Mouse (Mus musculus) neural tube, embryonic 13.5 days (tissue): ENCODE results near the gene Phactr2. TPM values are rescaled to one million over a fixed set of nuclear protein-coding genes. Genes with fewer than 3 reads are reported as not detected.

ENCODE experiments used
- ATAC-seq: fragments of 200-750 bp; cut with Nextera tagmentation; 2 replicates; pipeline ENCODE4 v1.8.0; 2017; ENCODE audit warnings: low read depth, mild to moderate bottlenecking, moderate TSS enrichment, moderate library complexity
- H3K27ac ChIP-seq: fragments of 300-500 bp; sonication (generic); replicated peaks from 2 replicates; pipeline ENCODE4 v1.5.1; 2015; ENCODE audit warnings: moderate library complexity, mild to moderate bottlenecking, inconsistent platforms
- H3K27me3 ChIP-seq: fragments of 300-500 bp; sonication (generic); 2 replicates; pipeline ENCODE4 v1.6.1; 2015; ENCODE audit warnings: mild to moderate bottlenecking, inconsistent platforms
- H3K36me3 ChIP-seq: fragments of 300-500 bp; sonication (generic); 2 replicates; pipeline ENCODE4 v1.6.1; 2015; ENCODE audit warnings: mild to moderate bottlenecking, inconsistent platforms
- H3K4me1 ChIP-seq: fragments of 300-500 bp; sonication (generic); replicated peaks from 2 replicates; pipeline ENCODE4 v1.6.1; 2015; ENCODE audit warnings: inconsistent platforms
- H3K4me2 ChIP-seq: fragments of 300-500 bp; sonication (generic); 2 replicates; pipeline ENCODE4 v1.6.1; 2015; ENCODE audit warnings: inconsistent platforms, mild to moderate bottlenecking, moderate library complexity
- H3K4me3 ChIP-seq: fragments of 300-500 bp; sonication (generic); 2 replicates; pipeline ENCODE4 v1.5.1; 2015; ENCODE audit warnings: mild to moderate bottlenecking, inconsistent platforms
- H3K9ac ChIP-seq: fragments of 300-500 bp; sonication (generic); 2 replicates; pipeline ENCODE4 v1.6.1; 2015; ENCODE audit warnings: moderate library complexity, mild to moderate bottlenecking, inconsistent platforms
- H3K9me3 ChIP-seq: fragments of 300-500 bp; sonication (generic); 2 replicates; pipeline ENCODE4 v1.6.1; 2016; ENCODE audit warnings: inconsistent platforms
- WGBS: fragments of 180-500 bp; shearing (Covaris S2); methylation state at CpG from one replicate; pipeline ENCODE4 v1.1.7; 2015; 5-methylcytosine and 5-hydroxymethylcytosine counted together
- polyA plus RNA-seq: library from polyadenylated mRNA; unstranded; fragments of >200 nt; fragmentation: Nextera tagmentation; extraction: Ambion mirVana; gene quantifications from 2 replicates; pipeline ENCODE4 v1.2.1, GENCODE M21; 2015

The Phactr2 gene
- polyA plus RNA-seq, 1 experiment from 2014 or later, result 11.3 TPM

DNA sequence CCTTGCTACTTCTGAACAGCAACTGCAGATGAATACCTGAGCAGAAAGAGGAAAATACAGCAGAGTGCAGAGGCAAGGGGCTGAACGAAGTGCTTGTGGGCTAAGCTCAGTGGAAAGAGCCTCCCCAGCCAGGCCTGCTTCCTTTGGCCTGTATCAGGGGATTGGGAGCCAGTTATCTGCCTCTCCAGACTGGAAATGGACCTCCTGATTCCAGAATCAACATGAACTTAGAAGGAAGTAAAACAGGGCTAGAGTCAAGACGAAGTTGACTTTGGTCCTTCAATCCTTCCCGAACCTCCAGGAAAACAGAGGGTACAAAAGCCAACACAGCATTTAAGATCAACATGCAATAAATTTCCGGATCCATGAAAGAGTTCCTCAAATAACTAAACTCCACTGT lies 236.0 kb downstream of the Phactr2 start:
- WGBS, result 90% methylated on average over 4 of the region's 4 CpGs
- H3K4me3 ChIP-seq, result no peak overlapping the region
- peaks cover 8% of the 10 kb centered on the region for H3K4me1 ChIP-seq
- H3K4me2 ChIP-seq, result no peak overlapping the region
- H3K27me3 ChIP-seq, result no peaks in the 10 kb centered on the region
- no peak for ATAC-seq
- H3K9ac ChIP-seq, result no peak overlapping the region
- H3K36me3 ChIP-seq, result no peaks in the 10 kb centered on the region; the same call in 1 of the 2 replicates
- no peak overlapping the region for H3K27ac ChIP-seq
- H3K9me3 ChIP-seq, result no peaks in the 10 kb centered on the region

DNA sequence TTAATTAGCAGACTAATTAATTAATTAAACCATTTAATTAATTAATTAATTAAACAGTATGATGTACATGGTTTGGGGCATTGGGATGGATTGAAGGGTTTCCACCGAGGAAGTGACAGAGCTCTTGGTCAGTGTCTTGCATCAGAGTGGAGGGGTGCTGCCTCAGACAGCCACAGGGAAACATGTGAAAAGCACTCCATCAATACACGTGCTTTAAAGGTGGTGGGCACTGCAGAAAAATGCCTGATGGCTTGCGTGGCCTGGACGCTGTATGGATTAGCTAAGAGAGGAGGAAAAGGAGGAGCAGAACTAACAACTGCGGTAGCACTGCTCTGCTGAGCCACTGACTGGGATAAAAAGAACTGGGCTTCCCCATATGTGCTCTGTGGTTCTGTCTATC lies 237.3 kb downstream of the Phactr2 start:
- H3K27ac ChIP-seq, result no peak overlapping the region
- no peaks in the 10 kb centered on the region for H3K9me3 ChIP-seq
- H3K4me1 ChIP-seq, result peaks cover 13% of the 10 kb centered on the region
- WGBS, result 92% methylated on average over 5 of the region's 5 CpGs
- H3K4me3 ChIP-seq, result no peak overlapping the region
- no peaks in the 10 kb centered on the region for H3K27me3 ChIP-seq
- ATAC-seq, result no peak
- H3K36me3 ChIP-seq, result no peaks in the 10 kb centered on the region; the same call in 1 of the 2 replicates
- no peak overlapping the region for H3K9ac ChIP-seq
- H3K4me2 ChIP-seq, result no peak overlapping the region

DNA sequence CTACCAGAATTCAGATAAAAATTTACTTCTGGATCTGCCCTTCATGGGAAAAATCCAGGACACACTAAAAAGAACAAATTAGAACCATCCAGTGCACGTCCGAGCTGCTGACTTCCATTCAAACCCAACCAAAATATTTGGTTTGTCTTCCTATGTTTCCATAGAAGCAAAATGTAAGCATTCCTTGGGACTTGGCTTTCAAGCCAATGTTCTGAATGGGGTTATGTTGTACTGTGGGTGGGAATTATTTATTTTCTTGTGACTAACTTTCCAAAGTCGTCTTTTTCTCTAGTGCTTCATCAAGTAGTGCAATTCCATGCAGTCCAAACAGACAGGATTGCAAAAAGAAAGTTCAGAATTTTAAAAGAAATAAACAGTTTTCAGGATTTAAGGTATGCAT lies 239.7 kb downstream of the Phactr2 start:
- WGBS, result 55% methylated on average over 3 of the region's 3 CpGs
- Histone ChIP-seq H3K27ac (no peak overlapping the region), H3K9me3 (no peaks in the 10 kb centered on the region), H3K9ac (no peak overlapping the region), H3K4me3 (no peak overlapping the region), H3K36me3 (no peaks in the 10 kb centered on the region; the same call in 1 of the 2 replicates), H3K4me1 (peaks cover 13% of the 10 kb centered on the region), H3K27me3 (no peaks in the 10 kb centered on the region), H3K4me2 (no peak overlapping the region)
- ATAC-seq, result no peak

DNA sequence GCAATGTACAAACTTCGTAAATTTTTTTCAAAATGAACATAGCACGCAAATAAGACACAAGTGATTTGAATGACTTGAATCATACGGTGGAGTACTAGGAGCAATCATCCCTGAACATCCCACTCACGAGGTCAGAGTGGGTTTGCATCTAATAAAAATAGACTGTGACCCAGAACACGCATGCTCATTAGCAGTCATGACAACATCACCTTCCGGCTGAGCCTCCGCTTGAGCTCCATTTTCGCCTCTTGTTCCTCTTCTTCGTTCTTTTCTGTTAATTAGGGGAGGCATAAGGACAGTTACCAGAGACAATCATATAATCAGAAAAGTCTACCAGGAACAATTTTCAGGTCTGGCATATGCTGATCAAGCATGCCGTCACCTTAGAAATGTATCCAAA lies 240.3 kb downstream of the Phactr2 start:
- no peak for ATAC-seq
- Histone ChIP-seq H3K4me2 (no peak overlapping the region), H3K9me3 (no peaks in the 10 kb centered on the region), H3K27ac (no peak overlapping the region), H3K9ac (no peak overlapping the region), H3K36me3 (no peaks in the 10 kb centered on the region; the same call in 1 of the 2 replicates), H3K27me3 (no peaks in the 10 kb centered on the region), H3K4me3 (no peak overlapping the region), H3K4me1 (peaks cover 13% of the 10 kb centered on the region)
- WGBS, result 70% methylated on average over 10 of the region's 10 CpGs

DNA sequence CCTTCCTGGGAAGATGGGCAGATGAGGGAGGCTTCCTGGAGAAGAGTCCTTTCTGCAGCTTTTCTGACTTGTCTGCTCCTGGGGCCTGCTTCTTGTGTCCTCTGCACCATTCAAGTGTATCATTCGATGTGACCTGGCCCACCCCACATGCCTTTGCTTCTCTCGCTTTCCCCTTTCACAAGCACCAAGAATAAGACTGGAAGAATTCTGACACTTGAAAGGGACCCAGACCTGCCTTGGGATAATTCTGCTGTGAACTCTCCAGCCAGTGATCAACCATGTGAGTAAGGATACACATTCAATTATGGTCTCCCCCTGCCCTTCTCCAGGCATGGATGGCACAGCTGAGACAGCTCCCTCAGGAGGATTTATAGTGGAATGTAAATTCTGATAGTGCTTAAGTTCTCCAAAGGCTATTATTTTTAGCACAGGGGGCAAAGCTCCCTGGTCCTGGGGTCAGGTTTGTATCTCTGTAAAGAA lies 241.0 kb downstream of the Phactr2 start:
- no peak for ATAC-seq
- Histone ChIP-seq H3K27me3 (no peaks in the 10 kb centered on the region), H3K4me2 (no peak overlapping the region), H3K9me3 (no peaks in the 10 kb centered on the region), H3K36me3 (no peaks in the 10 kb centered on the region; the same call in 1 of the 2 replicates), H3K4me3 (no peak overlapping the region), H3K9ac (no peak overlapping the region), H3K4me1 (peaks cover 13% of the 10 kb centered on the region), H3K27ac (no peak overlapping the region)
- 51% methylated on average over 2 of the region's 2 CpGs for WGBS

DNA sequence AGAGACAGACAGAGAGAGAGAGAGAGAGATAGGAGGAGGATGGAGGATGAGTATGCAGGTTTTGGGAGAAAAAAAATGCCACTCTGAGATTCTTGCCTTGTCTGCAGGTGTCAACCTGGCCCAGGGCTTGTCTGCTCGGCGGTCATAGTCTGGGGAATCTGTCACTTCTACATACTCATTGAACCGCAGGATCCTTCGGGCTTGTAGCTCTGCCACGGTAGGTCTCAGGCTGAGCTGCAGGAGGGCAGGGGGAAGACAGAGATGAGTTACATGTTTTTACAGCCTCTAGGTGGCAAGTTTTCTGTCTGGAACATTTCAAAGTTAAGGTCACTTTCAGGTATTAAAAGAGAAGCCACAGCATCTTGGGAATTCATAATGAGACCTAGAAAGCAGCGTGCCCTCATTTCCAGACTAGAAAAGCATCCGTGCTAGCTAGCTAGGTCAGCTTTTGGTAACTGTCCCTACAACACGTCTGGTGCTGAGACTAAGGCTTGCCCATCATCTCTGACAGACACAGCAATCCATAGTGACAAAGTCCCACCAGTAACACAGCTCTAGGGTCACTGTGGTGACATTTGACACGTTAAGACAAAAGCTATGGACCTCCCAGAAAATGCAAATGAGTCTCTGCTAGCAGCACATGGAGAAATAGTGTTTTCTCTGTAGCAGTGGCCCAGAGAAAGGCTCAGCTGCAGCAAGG lies 241.6 kb downstream of the Phactr2 start:
- H3K27me3 ChIP-seq, result no peaks in the 10 kb centered on the region
- no peak overlapping the region for H3K27ac ChIP-seq
- H3K4me2 ChIP-seq, result no peak overlapping the region
- H3K9me3 ChIP-seq, result no peaks in the 10 kb centered on the region
- H3K4me1 ChIP-seq, result peaks cover 13% of the 10 kb centered on the region
- ATAC-seq, result no peak
- H3K4me3 ChIP-seq, result no peak overlapping the region
- WGBS, result 58% methylated on average over 9 of the region's 9 CpGs
- no peaks in the 10 kb centered on the region for H3K36me3 ChIP-seq
- no peak overlapping the region for H3K9ac ChIP-seq

DNA sequence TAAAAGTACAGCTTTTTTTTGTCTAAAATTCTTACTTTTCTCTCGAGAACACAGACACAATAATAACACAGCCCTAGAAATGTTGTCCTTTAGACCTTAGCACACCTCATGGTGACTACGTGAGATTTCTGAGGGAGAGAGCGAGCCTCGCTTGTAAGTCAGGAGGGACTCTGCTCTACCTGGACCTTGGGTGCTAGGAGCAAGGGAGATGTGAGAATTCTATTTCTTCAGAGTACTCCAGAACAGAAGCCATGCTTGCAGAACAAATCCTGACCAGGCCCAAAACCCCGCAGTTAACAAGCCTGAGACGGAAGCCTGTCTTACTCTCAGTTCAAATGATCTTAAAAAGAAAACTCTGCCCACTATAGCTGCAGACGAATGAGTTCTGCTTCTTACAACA lies 243.5 kb downstream of the Phactr2 start:
- H3K27ac ChIP-seq, result no peak overlapping the region
- no peak overlapping the region for H3K4me2 ChIP-seq
- no peak overlapping the region for H3K9ac ChIP-seq
- no peak overlapping the region for H3K4me3 ChIP-seq
- no peaks in the 10 kb centered on the region for H3K27me3 ChIP-seq
- no peaks in the 10 kb centered on the region for H3K36me3 ChIP-seq
- no peaks in the 10 kb centered on the region for H3K9me3 ChIP-seq
- 90% methylated on average over 7 of the region's 7 CpGs for WGBS
- ATAC-seq, result no peak
- peaks cover 13% of the 10 kb centered on the region for H3K4me1 ChIP-seq

DNA sequence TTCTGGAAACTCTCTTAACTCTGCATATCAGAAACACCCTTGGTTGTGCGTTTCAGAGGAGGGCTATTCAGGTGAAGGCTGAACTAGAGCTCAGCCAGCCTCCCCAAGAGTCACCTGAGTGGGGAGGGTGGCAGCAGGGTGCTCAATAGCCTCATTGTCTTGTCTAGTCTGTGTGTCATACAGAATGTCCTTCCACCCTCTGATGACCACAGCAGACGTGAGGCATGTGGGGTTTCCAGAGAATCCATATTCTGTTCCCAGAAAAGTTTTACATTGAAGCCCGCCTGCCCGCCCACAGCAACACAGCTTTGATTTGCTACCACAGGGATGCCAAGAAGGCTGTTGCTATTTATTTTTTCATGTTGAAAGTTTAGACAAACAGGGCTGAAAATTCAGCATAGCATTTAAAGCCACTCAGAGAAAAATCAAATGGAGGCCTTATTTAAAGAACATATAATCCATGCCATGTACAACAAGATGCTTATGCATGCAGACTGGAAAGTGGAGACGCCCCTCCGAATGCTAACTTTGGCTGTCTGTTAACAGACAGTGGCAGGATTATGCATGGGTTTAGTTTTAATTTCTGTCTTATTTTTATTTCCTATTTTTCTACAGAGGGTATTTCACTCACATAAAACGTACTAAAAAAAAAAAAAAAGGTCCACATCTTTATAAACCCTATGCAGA lies 248.7 kb downstream of the Phactr2 start:
- Histone ChIP-seq H3K27ac (no peak overlapping the region), H3K4me2 (no peak overlapping the region), H3K36me3 (no peaks in the 10 kb centered on the region), H3K4me1 (no peaks in the 10 kb centered on the region), H3K4me3 (no peak overlapping the region), H3K9me3 (no peaks in the 10 kb centered on the region), H3K9ac (no peak overlapping the region), H3K27me3 (no peaks in the 10 kb centered on the region)
- WGBS, result 85% methylated on average over 7 of the region's 7 CpGs
- ATAC-seq, result no peak

DNA sequence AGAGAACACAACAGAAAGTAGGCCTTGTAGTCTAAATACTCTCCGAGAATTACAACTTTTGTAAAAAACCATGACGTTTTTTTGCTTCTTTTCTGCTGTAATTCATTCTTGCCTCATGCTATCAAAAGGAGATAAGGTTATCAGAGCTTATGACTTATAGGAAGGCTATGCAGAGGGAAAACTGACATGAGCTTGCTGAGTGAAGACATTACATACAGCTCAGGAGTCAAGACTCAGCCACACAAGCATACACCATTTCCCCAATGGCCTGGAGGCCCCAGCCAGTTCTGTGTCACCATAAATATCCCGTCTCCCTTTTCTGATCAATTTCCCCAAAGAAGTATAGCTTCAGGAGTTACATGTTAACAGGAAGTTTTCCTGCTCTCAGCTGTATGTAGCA lies 252.1 kb downstream of the Phactr2 start:
- Histone ChIP-seq H3K27me3 (no peaks in the 10 kb centered on the region), H3K36me3 (no peaks in the 10 kb centered on the region), H3K9ac (no peak overlapping the region), H3K4me1 (no peaks in the 10 kb centered on the region), H3K27ac (no peak overlapping the region), H3K4me2 (no peak overlapping the region), H3K4me3 (no peak overlapping the region), H3K9me3 (no peaks in the 10 kb centered on the region)
- 92% methylated on average over 3 of the region's 3 CpGs for WGBS
- no peak for ATAC-seq

DNA sequence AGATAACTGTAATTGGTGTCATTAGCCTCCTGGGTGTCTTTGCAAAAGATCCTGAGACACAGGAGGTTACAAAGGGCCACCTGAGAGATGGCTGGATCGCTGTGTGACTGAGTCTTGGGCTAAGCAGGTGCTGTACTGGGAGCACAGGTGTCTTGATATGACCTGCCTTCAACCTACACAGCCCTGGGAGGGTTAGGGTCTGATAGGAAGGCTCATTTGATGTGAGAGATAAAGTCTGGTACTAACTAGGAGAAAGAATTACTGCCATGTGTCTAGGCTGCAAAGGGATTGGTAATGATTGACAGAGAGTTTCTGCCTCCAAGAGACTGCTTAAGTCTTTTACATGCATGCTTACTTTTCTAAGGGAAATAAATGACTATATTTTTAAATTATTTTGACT lies 254.2 kb downstream of the Phactr2 start:
- no peaks in the 10 kb centered on the region for H3K4me1 ChIP-seq
- H3K36me3 ChIP-seq, result no peaks in the 10 kb centered on the region
- no peak overlapping the region for H3K9ac ChIP-seq
- ATAC-seq, result no peak
- no peaks in the 10 kb centered on the region for H3K9me3 ChIP-seq
- no peak overlapping the region for H3K4me3 ChIP-seq
- no peaks in the 10 kb centered on the region for H3K27me3 ChIP-seq
- H3K4me2 ChIP-seq, result no peak overlapping the region
- 40% methylated on average over 1 of the region's 1 CpGs for WGBS
- no peak overlapping the region for H3K27ac ChIP-seq

DNA sequence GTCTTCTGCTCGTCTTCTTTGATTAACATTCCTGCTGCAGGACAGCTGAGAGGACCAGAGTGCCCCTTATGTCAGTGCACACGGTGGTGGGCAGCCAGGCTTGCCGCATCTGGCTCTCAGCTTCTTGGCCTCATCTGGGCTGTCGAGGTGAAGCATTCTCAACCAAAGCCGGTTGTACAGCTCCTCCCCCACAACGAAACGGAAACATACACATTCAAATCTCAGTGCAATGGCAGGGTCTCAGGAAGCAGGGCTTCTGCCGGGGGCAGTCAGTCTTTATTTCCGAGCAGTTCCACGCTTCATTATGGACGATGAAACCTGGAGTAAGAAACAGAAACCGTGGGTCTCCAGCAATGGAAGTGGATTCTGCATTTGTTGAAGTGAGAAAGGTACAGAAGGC lies 260.3 kb downstream of the Phactr2 start:
- Histone ChIP-seq H3K9ac (no peak overlapping the region), H3K4me3 (no peak overlapping the region), H3K27me3 (no peaks in the 10 kb centered on the region), H3K36me3 (no peaks in the 10 kb centered on the region), H3K4me1 (no peaks in the 10 kb centered on the region), H3K27ac (no peak overlapping the region), H3K4me2 (no peak overlapping the region), H3K9me3 (no peaks in the 10 kb centered on the region)
- no peak for ATAC-seq
- WGBS, result 82% methylated on average over 12 of the region's 12 CpGs

DNA sequence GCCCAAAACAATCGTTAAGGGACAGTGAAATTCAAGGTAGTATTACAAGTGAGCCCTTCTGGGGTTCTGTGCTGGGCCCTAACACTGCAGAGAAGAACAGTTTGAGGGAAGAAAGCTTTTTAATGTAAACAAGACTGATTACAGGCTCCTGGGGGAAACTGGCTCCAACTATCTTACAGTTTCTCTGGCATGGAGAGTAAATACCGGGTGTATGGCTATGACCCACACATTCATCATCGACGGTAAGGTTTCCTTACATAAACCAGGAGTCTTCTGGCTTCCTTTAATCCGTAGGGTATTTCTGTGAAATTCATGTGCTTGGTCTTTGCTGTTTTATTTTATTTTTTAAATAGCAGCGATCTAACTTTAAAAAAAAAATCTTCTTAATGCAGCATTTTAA lies 261.4 kb downstream of the Phactr2 start:
- Histone ChIP-seq H3K4me2 (no peak overlapping the region), H3K4me3 (no peak overlapping the region), H3K9ac (no peak overlapping the region), H3K4me1 (no peaks in the 10 kb centered on the region), H3K27ac (no peak overlapping the region), H3K36me3 (no peaks in the 10 kb centered on the region), H3K27me3 (no peaks in the 10 kb centered on the region), H3K9me3 (no peaks in the 10 kb centered on the region)
- 83% methylated on average over 6 of the region's 6 CpGs for WGBS
- no peak for ATAC-seq
